Mouse (Mus musculus): Measurements from ENCODE around the gene BC051019. TPM values are rescaled to one million over a fixed set of nuclear protein-coding genes. Genes with fewer than 3 reads are reported as not detected.

The BC051019 gene
- polyA plus RNA-seq, 1 experiment from 2014 or later, result not detected

DNA sequence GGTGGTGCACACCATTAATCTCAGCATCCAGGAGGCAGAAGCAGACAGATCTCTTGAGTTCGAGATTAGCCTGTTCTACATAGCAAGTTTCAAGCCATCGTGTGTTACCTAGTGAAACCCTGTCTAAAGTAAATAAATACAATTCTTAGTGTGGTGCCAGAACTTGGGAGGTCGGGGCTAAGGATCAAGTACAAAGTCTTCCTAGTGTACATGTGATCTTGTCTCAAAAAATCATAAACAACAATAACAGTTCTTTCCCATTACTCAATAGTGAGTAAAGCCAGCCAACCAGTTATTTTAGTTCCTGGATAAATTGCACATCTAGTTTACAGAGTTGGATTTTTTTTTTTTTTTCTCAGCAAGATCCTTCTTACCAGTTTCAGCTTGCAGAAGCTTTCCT lies 19.2 kb downstream of the BC051019 start:
- H3K4me3 ChIP-seq, result peak overlapping the region; percentile 73
- no peak overlapping the region for H3K9ac ChIP-seq
- peak overlapping the region; percentile 85; the same call in 1 of the 2 replicates for H3K4me2 ChIP-seq
- H3K27ac ChIP-seq, result no peak overlapping the region; the same call in 1 of the 2 replicates
- no peaks in the 10 kb centered on the region for H3K27me3 ChIP-seq
- no peaks in the 10 kb centered on the region for H3K9me3 ChIP-seq
- peaks cover 23% of the 10 kb centered on the region for H3K4me1 ChIP-seq
- no peaks in the 10 kb centered on the region for H3K36me3 ChIP-seq
- 67% methylated on average over 3 of the region's 3 CpGs for WGBS
- no peak for ATAC-seq (ENCODE audit: insufficient number of reproducible peaks, low FRiP score, low TSS enrichment, low read depth)

DNA sequence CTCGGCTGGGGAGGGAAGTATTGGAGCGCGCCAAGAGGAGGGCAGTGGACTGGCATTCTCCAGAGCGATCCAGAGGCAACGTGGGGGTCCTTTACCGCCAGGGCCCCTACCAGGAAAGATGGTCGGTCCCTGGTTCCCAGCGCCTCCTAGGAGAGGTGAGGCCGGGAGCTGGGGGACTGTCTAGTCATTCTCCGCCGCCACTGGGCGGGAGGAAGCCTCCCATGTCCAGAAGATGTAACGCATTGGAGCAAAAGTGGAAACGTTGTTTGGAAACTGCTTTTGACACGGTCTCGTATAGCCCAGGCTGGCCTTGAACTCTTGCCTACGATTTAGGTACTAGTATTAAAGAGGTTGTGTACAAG lies 19.7 kb downstream of the BC051019 start:
- H3K9ac ChIP-seq, result peak overlapping the region; percentile 76
- peak overlapping the region; percentile 85 for H3K4me2 ChIP-seq
- H3K36me3 ChIP-seq, result no peaks in the 10 kb centered on the region
- peaks cover 23% of the 10 kb centered on the region for H3K4me1 ChIP-seq
- H3K9me3 ChIP-seq, result no peaks in the 10 kb centered on the region
- no peak; the same call in 1 of the 2 replicates for ATAC-seq (ENCODE audit: insufficient number of reproducible peaks, low FRiP score, low TSS enrichment, low read depth)
- peak overlapping the region; percentile 86 for H3K27ac ChIP-seq
- no peaks in the 10 kb centered on the region for H3K27me3 ChIP-seq
- H3K4me3 ChIP-seq, result peak overlapping the region; percentile 73
- 3% methylated on average over 17 of the region's 17 CpGs for WGBS

DNA sequence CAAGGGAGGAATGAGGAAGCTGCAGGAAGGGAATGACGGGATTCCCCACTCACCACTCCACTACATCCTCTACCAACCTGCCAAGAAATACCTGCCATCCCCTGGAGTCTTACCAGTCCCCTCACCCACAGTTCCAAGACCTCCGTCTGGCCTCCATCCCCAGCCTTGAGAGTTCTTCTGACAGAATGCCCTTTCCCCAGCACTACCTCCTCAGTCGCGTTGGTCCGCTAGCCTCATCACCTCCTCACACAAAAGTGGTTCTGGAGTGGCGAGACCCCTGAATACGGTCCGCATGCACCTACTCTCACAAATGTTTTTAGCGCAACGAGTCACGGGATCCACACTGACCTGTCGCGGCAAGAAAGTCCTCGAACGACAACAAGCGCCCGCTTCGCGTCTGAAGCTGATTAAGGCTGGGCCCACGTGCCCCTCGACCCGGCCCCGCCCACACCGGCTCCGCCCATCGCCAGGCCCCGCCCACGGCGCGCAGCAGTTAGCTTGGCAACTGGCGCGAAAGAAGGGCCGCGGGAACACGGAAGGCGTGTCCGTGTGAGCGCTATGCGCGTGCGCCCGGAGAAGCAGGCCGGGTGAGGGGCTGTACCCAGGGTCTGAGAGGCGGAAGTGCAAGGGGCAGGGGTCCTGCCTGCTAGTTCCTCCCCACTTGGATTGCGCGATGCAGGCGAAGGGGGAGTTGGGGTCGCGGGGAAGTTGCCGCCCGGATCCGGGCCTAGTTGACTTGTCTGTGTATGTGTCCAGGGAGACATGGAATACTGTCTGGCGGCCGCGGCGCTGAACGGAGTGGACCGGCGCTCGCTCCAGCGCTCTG lies 20.2 kb downstream of the BC051019 start, which contains the start of the genes St5 and Akip1:
St5 (minus strand) TSS at position 416 of the 826 bp plus-strand sequence.
Akip1 (plus strand) TSS at position 501 of the 826 bp plus-strand sequence.
- WGBS, result under 1% methylated on average over 61 of the region's 61 CpGs
- no peaks in the 10 kb centered on the region for H3K36me3 ChIP-seq
- peak within 1 kb of the TSS; percentile 76 for H3K9ac ChIP-seq
- peak within 1 kb of the TSS; percentile 86 for H3K27ac ChIP-seq
- H3K4me1 ChIP-seq, result peaks cover 18% of the 10 kb centered on the region; the same call in 1 of the 2 replicates
- H3K27me3 ChIP-seq, result no peaks in the 10 kb centered on the region
- no peaks in the 10 kb centered on the region for H3K9me3 ChIP-seq
- ATAC-seq (ENCODE audit: insufficient number of reproducible peaks, low FRiP score, low TSS enrichment, low read depth), result peak; percentile 96
- peak within 1 kb of the TSS; percentile 73 for H3K4me3 ChIP-seq
- peak within 1 kb of the TSS; percentile 85 for H3K4me2 ChIP-seq

DNA sequence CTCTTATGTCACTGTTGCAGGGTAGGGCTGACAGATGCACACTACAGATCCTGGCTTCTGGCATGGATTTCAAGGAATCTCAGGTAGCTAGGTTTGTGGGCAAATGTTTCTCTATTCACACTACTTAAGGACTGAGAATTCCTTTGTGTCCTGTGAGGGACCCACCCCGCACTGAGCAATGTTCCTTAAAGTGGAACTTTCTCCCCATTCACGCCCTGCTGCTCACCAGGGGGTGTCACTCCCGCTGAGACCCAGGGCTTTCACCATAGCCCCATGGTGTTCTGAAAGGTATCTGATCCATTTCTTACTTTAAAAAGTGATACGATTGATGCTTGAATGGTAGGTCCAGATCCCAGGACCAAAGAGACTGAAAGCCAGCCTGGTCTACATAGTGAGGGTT lies 20.9 kb downstream of the BC051019 start:
- Histone ChIP-seq H3K4me3 (peak overlapping the region; percentile 73; the same call in 1 of the 2 replicates), H3K27ac (no peak overlapping the region), H3K36me3 (no peaks in the 10 kb centered on the region), H3K9ac (no peak overlapping the region), H3K4me2 (peak overlapping the region; percentile 85), H3K4me1 (peaks cover 15% of the 10 kb centered on the region; the same call in 1 of the 2 replicates), H3K27me3 (no peaks in the 10 kb centered on the region), H3K9me3 (no peaks in the 10 kb centered on the region)
- ATAC-seq (ENCODE audit: insufficient number of reproducible peaks, low FRiP score, low TSS enrichment, low read depth), result no peak
- 43% methylated on average over 4 of the region's 4 CpGs for WGBS

DNA sequence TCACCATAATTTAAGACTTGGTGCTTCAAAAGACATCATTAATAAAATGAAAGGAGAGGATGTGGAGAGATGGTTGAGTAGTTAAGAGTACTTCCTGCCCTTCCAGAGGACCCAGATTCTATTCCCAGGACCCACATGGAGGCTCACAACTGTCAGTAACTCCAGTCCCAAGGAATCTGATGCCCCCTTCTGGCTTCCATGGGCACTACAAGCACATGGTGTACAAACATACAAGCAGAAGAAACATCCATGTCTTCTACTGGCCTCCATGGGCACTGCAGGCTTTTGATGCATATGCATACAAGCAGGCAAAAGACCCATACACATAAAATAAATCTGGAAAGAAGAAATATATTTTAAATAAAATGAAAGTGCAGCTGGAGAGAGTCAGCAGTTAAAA lies 23.4 kb downstream of the BC051019 start:
- Histone ChIP-seq H3K9me3 (no peaks in the 10 kb centered on the region), H3K27ac (no peak overlapping the region), H3K4me2 (no peak overlapping the region), H3K36me3 (no peaks in the 10 kb centered on the region), H3K4me1 (peaks cover 15% of the 10 kb centered on the region; the same call in 1 of the 2 replicates), H3K4me3 (no peak overlapping the region), H3K27me3 (no peaks in the 10 kb centered on the region), H3K9ac (no peak overlapping the region)
- no peak for ATAC-seq (ENCODE audit: insufficient number of reproducible peaks, low FRiP score, low TSS enrichment, low read depth)

DNA sequence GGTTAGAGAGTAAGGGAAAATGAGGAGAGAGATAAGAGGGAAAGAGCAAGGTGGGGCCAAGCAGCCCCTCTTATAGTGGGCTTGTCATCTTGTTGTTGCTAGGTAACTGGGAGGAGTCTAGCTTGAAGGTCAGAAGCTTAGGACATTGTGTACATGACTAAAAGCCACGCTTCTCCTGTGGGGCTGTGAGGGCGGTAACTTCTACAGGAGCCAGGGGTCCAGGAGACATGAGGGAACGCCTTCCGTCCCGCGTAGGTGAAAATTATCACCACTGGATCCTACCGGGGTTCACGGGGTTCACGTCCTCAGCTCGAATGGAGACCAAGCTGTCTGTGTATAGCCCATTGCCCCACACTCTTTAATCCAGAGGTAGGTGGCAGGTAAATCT lies 28.3 kb downstream of the BC051019 start:
- Histone ChIP-seq H3K27ac (no peak overlapping the region), H3K36me3 (no peaks in the 10 kb centered on the region), H3K4me3 (no peak overlapping the region), H3K9ac (no peak overlapping the region), H3K4me1 (no peaks in the 10 kb centered on the region), H3K4me2 (no peak overlapping the region), H3K27me3 (no peaks in the 10 kb centered on the region), H3K9me3 (no peaks in the 10 kb centered on the region)
- WGBS, result 94% methylated on average over 10 of the region's 10 CpGs
- ATAC-seq (ENCODE audit: insufficient number of reproducible peaks, low FRiP score, low TSS enrichment, low read depth), result no peak

DNA sequence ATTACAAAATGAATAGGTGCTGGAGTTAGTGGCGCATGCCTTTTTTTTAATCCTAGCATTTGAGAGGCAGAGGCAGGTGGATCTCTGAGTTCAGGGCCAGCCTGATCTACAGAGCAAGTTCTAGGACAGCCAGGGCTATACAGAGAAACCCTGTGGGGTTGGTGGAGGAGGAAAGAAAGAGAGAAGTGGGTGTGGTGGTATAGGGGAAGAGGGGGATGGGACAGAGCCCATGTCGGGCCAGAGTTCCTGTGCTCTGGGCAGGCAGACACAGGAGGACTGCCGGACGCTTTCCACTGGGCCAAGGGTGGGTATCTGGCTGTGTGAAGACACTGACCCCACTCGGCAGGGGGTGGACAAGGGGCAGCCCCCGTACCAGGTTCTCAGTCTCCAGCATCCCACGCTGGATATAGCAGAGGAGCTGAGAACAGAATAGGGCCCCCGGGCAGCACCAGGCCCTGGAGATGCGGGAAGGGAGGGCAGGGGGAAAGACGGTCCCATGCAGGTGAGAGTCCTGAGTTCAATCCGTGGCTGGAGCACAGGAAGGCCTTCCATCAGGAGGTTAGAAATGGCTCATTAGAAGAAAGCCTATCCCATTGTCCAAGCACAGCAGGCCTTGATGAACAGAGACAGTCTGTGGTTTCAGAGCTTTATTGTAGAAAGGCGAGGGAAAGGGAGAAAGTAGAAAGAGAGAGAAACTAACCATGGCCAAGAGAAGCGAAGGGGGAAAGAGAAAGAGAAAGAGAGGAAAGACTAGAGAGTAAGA lies 28.9 kb downstream of the BC051019 start:
- Histone ChIP-seq H3K4me2 (no peak overlapping the region), H3K4me3 (no peak overlapping the region), H3K27ac (no peak overlapping the region), H3K4me1 (no peaks in the 10 kb centered on the region), H3K36me3 (no peaks in the 10 kb centered on the region), H3K9ac (no peak overlapping the region), H3K9me3 (no peaks in the 10 kb centered on the region), H3K27me3 (no peaks in the 10 kb centered on the region)
- WGBS, result 78% methylated on average over 13 of the region's 13 CpGs
- no peak for ATAC-seq (ENCODE audit: insufficient number of reproducible peaks, low FRiP score, low TSS enrichment, low read depth)

DNA sequence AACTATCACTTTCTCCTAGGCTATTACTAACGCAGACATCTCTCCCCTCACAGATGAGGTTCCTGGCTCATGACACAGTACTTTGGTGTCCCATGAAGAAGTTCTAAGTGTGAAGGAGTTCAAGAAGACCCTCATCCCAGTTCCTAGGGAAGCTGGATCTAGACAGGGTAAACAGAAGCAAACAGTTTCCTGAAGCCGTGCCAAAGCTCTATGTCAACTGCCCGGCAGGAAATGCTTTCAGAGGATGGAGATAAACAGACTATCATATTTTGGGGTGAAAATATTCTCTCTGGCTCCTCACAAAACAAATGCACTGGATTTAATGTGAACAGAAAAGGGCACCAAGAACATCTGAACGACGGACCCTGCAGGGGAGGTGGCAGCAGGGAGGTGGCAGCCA lies 32.7 kb downstream of the BC051019 start:
- no peaks in the 10 kb centered on the region for H3K4me1 ChIP-seq
- no peak overlapping the region for H3K27ac ChIP-seq
- no peaks in the 10 kb centered on the region for H3K27me3 ChIP-seq
- H3K9me3 ChIP-seq, result no peaks in the 10 kb centered on the region
- no peaks in the 10 kb centered on the region for H3K36me3 ChIP-seq
- no peak for ATAC-seq (ENCODE audit: insufficient number of reproducible peaks, low FRiP score, low TSS enrichment, low read depth)
- no peak overlapping the region for H3K4me3 ChIP-seq
- no peak overlapping the region for H3K9ac ChIP-seq
- 85% methylated on average over 5 of the region's 5 CpGs for WGBS
- H3K4me2 ChIP-seq, result no peak overlapping the region

DNA sequence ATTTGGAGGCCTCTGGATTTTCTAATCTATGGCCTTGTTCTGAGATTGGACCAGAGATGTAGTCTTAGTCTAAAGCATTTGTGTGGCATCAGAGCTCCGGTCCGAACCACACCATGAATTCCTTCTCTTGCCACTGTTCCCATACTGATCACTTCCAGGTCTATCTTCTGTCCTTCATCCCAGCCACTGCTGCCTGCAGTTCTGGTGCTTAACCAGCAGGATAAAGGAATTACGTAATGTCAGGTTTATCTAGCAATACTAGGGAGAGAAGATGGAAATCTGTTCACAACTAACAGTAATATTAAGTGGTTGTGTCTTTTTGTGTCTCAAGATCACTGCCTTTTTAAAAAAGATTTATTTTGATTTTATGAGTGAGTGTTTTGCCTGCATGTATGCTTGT lies 33.5 kb downstream of the BC051019 start:
- H3K4me3 ChIP-seq, result no peak overlapping the region
- no peaks in the 10 kb centered on the region for H3K4me1 ChIP-seq
- H3K9ac ChIP-seq, result no peak overlapping the region
- H3K27me3 ChIP-seq, result no peaks in the 10 kb centered on the region
- WGBS, result 88% methylated on average over 3 of the region's 3 CpGs
- H3K27ac ChIP-seq, result no peak overlapping the region
- H3K36me3 ChIP-seq, result no peaks in the 10 kb centered on the region
- H3K9me3 ChIP-seq, result no peaks in the 10 kb centered on the region
- ATAC-seq (ENCODE audit: insufficient number of reproducible peaks, low FRiP score, low TSS enrichment, low read depth), result no peak
- no peak overlapping the region for H3K4me2 ChIP-seq

DNA sequence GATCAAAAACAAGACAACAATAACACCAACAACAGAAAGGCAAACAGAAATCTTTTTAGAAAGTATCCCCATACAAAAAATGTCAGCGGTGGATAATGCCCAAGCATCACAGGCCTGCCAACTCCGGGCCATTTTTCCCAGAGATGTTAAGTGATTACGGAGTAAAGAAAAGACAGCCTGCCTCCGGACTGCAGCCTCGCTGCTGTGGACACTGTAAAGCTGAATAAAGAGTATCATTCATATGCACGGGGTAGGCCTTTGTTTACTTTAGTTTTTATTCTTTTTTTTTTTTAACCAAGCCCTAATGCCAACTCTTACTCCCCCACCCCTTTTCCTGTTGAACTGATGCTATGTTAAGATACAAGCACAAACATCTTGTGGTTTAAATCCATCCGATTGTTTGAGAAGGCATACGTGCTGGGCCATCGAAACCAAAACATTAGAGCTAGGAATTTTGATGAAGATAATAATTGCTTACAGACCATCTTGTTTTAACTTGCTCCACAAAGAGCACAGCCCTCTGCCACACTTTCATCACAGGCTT lies 37.0 kb downstream of the BC051019 start:
- Histone ChIP-seq H3K4me1 (no peaks in the 10 kb centered on the region), H3K9ac (no peak overlapping the region), H3K36me3 (no peaks in the 10 kb centered on the region), H3K9me3 (no peaks in the 10 kb centered on the region), H3K4me2 (no peak overlapping the region), H3K27me3 (no peaks in the 10 kb centered on the region), H3K27ac (no peak overlapping the region), H3K4me3 (no peak overlapping the region)
- no peak for ATAC-seq (ENCODE audit: insufficient number of reproducible peaks, low FRiP score, low TSS enrichment, low read depth)
- 42% methylated on average over 9 of the region's 9 CpGs for WGBS

DNA sequence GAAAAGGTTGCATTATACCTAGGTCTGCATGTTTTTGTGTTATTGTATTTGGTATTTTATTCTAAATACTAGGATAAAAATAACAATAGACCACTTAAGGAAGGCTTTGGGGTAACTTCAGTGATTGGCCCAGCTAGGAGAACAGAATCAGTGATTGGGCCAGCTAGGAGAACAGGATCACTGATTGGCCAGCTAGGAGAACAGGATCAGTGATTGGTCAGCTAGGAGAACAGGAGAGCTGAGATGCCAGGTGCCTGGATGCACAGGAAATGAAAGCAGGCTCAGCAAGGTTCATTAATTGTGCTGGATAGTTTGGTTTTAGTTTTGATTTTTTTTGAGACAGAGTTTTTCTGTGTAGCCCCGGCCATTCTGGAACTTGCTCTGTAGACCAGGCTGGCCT lies 42.8 kb downstream of the BC051019 start:
- Histone ChIP-seq H3K27ac (no peak overlapping the region), H3K4me1 (no peaks in the 10 kb centered on the region), H3K36me3 (no peaks in the 10 kb centered on the region), H3K27me3 (no peaks in the 10 kb centered on the region), H3K9ac (no peak overlapping the region), H3K9me3 (no peaks in the 10 kb centered on the region), H3K4me2 (no peak overlapping the region), H3K4me3 (no peak overlapping the region)
- 91% methylated on average over 1 of the region's 1 CpGs for WGBS
- ATAC-seq (ENCODE audit: insufficient number of reproducible peaks, low FRiP score, low TSS enrichment, low read depth), result no peak

DNA sequence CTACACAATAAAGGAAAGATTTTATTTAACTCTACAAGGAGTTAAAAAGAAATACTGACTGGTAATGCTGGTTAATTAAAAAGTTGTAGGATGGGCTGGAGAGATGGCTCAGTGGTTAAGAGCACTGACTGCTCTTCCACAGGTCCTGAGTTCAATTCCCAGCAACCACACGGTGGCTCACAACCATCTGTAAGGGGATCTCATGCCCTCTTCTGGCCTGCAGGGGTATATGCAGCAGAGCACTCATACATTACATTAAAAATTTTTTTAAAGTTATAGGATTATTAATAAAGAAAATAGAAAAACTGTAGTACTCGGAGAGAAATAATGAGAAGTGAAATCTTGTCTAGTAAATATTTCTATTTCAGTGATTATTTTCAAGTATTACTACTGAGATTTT lies 43.4 kb downstream of the BC051019 start:
- H3K4me2 ChIP-seq, result no peak overlapping the region
- no peaks in the 10 kb centered on the region for H3K27me3 ChIP-seq
- no peaks in the 10 kb centered on the region for H3K36me3 ChIP-seq
- no peak for ATAC-seq (ENCODE audit: insufficient number of reproducible peaks, low FRiP score, low TSS enrichment, low read depth)
- no peak overlapping the region for H3K9ac ChIP-seq
- H3K4me3 ChIP-seq, result no peak overlapping the region
- no peak overlapping the region for H3K27ac ChIP-seq
- no peaks in the 10 kb centered on the region for H3K9me3 ChIP-seq
- 92% methylated on average over 2 of the region's 2 CpGs for WGBS
- H3K4me1 ChIP-seq, result no peaks in the 10 kb centered on the region

Measured in limb, embryonic 15.5 days (tissue).